Mouse (Mus musculus) cerebellum, postnatal 14 days (tissue): ENCODE data around the gene Fto.

ENCODE experiments used
- DNase-seq, 2 experiments: peaks; one replicate each; pipeline ENCODE4 v3.0.0; 2021; ENCODE audit warnings: mixed read lengths in 2 of 2

Fto gene

DNA sequence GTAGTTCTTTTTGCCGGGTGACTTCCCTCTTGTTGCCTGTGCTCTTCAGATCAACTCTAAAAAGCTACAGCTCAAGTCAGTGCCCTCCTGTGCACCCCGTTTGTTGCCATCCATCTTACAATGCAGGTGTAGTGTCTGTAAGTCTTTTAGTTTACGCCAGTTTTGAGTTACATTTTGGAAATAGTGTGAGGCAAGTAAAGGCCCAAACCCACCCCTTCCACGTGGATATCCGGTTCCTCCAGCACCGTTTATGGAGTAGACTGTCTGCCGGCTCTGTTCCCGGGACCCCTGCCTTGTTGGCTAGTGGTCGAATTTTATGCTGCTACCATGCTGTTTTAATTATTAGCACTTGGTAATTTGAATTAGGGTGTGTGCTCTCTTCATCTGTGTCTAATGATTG lies 46.2 kb downstream of the Fto start:
- DNase-seq: no peak

DNA sequence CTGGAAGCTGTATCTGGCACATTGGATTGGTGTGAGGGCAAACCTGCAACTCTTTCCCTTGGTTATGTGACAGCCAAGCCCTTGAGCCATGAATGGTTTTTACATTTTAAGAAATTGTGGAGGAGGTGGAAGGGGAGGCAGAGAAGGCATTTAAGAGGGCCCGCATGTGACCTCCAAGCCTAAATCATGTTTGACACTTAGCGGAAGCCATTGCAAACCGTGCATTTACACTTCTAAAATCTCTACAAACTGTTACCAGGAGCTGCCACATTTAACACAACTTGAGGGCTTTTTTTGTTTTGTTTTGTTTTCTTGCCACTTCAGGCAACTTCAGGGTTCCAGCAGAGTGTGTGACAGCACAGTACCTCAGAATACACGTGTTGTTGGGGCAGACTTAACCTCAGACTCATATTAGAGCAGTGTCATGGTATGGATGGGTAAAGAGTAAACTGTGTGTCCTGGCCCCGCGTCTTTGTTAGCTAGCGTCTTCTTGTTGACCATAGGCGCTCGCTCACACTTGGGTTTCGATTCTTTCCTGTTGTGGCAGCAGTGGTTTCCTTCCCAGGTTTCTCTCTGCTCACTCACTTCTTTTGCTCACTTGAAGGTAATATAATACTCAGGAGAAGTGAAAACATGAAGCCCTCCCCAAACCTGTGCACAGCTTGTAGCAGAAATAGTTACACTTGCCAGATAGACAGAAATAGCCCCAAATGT lies 47.5 kb downstream of the Fto start:
- DNase-seq: no peak

DNA sequence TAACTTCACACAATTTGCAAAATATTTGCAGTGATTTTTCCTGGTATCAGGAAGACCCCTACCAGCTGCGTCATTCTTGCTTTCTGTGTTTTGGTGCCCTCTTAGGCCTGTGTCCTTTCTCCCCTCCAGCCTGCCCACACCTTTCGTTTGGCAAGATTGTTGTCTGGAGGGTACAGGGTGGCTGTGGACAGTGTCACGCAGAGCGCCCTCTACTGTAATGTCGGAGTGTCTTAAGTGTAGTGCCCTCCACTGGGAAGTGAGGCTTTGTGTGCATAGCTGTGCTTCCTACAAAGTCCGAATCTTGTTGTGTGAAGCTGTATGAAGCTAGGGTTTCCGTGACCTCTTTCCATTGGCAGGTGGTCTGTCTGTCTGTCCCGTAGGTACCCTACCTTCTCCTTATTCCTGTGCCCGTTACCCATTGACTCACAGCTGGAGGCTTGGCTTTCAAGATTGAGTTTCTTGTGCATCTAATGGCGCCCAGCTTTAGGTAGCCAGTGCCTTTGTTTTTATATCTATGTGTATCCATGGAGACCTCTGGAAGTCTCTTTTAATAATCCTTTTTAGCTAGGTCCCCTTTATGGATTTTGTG lies 50.0 kb downstream of the Fto start:
- DNase-seq: no peak

- no peak for DNase-seq
Observed at GRCm38 (mm10) chr8:91364216-91364615, 50.9 kb downstream of the Fto start.

DNA sequence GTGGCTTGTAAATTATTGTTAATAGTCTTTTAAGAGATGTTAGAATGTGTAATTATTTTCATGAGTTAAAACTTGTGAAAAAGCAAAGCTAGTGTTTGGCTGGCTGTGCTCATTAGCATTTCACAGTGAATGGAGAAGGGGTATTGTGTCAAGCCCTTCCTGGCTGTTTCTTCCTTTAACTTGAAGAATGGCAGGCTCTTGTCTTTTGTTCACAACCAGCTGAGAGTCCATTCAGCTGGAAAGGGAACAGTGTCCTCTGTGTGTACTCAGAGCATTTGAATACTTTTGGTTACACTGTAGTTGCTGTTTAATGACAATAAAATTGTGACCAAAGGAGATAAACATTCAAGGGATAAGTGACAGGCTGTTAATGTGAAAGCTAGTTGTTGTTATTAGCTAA lies 52.5 kb downstream of the Fto start:
- DNase-seq: no peak

GRCm38 (mm10) chr8:91370899-91371298 lies 57.6 kb downstream of the Fto start:
- no peak for DNase-seq

DNA sequence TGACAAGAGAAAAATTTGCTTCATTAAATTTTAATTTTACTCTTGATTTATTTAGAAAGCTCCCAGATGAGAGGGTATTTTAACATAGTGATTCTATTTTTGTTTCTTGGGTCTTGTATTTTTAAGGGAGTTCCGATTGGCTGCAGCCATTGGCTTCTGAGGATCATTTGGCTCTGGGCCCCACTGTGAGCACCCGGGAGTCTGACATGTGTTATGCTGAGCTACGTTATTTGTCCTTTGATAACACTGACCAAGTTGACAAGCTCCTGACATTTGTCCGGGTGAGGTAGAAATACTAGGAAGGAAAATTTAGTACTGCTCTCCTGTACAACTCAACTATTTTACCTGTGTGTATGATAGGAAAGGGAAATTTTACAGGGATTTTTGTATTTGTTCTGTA lies 58.7 kb downstream of the Fto start:
- peak; percentile 49 to 62 for DNase-seq

DNA sequence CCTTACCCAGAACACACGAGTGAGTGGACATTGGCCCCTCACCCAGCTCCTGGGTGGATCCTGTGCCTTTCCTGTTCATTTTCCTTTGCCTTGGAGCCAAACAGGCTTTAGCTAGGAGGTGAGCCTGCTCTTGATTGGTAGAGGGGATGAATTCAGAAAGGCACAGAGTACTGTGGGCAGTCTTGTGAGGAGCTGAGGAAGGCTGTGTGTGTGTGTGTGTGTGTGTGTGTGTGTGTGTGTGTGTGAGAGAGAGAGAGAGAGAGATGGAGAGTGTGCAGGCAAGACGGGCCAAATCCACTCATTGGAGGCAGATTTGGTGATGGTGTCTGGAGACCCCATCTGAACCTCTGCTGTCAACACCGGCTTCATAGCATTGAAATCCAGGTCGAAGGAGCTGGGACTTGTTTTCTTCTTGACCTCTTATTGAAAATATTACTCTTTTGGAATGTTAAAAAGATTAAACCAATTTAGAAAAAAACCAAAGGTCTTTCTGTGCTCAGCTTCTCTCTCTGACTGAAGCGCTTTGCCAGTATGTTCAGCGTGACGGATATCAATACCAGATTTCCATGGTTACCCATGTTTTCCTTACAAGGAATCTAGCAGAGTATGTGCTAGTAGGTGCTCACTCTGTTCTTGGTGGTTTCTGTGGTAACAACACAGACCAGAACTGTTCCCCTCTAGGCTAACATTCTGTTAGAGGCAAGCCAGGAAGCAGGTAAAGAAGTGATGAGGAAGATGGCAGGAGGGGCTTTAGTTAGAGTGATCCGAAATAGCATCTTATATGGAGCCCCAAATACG lies 59.7 kb downstream of the Fto start:
- no peak for DNase-seq

GRCm38 (mm10) chr8:91375054-91375938 lies 62.0 kb downstream of the Fto start:
- DNase-seq: no peak

- DNase-seq: peak; percentile 33 to 50
Observed at GRCm38 (mm10) chr8:91376785-91377184, 63.5 kb downstream of the Fto start.

DNA sequence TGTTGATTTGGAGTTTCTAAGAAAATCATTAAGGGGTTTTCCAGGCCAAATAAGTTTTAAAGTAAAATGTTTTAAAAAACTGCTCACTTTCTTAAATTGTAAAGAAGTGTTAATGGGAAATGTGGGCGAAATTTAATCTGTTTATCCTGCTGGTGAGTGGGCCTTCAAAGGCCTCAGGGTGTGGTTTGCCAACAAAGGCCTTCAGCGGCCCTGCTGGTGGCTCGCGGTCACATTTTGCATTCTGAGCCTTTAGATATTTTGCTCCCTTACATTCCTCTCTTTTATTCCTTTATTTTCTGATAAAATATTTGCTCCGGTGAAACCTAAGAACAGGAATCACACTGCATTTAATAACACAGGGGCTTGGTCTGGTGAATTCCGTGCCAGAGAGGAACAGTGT lies 64.0 kb downstream of the Fto start:
- DNase-seq: no peak

DNA sequence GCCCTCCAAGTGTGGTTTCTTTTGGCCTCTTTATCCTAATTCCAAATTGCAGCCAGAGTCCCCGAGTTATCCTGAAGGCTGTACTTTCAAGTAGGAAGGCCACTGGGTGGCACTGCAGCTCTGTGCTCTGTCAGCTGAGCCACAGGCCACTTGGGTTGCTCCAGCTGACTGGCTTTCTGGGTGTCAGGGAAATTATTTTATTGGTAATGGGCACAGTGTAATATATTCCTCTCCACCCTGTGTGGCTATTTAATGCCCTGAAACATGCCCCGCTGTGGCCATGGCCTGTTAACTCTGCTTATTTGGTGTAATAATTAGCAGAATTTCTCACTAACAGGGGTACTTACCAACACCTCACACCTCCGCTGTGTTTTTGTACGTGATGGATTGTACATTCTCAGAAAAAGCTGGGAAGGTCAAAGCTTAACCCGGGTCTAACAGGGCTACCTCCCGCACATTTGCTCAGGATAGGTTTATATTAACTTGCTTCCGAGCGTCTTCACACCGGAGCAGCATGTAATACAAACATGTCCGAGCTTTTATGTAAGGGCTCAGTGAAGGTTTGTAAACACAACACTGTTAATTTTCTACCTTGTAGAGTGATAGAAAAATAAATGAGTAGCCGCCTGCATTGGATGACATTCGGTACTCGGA lies 65.6 kb downstream of the Fto start:
- peak; percentile 90 to 91 for DNase-seq

DNA sequence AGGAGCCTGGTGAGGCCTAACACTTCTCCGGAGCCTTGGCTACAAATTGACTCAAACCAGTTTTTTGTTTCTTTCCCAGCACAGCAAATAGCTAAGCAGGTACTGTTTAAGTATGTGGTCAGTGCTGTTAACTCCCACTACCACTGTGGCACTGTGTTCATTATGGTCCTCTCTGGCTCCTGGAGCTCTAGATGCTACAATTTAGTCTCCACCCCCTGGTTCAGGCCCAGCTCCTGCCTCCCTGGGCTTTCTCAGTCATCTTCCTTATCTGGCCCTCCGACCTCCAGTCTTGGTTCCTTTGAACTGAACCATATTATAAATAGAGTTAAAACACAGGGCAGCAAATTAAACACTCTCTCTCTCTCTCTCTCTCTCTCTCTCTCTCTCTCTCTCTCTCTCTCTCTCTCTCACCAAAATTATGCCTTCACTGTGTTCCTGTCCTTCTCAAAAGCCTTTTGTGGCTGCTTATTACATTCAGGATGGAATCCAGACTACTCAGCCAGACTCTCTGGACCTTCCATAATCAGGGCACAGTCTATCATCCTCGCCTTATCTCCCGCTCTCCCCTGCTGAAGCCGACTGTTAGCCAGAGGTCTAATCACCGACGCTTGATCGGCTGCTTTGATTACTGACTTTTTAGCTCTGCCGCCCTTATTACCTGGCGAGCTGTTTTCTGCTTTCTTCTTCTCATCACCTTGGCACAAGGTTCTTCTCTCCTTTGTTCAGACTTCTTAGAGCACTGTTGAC lies 67.6 kb downstream of the Fto start:
- DNase-seq: no peak

GRCm38 (mm10) chr8:91381543-91382106 lies 68.3 kb downstream of the Fto start:
- DNase-seq: no peak

DNA sequence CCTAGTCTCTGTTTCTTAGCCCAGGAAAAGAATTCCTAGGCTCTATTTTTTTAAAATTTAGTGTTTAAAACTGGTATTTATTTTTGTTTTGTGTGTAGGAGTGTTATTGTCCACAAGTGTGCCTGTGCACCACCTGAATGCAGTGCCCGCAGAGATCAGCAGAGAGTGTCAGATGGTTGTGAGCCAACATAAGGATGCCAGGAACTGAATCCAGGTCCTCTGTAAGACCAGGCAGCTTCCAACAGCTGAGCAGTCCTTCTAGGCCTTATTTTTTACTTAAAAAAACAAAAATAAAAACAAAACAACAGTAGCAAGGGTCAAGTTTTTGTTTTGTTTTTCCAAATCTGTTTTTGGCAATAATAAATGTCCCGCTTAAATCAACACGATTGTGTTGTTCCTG lies 69.9 kb downstream of the Fto start:
- DNase-seq: no peak

DNA sequence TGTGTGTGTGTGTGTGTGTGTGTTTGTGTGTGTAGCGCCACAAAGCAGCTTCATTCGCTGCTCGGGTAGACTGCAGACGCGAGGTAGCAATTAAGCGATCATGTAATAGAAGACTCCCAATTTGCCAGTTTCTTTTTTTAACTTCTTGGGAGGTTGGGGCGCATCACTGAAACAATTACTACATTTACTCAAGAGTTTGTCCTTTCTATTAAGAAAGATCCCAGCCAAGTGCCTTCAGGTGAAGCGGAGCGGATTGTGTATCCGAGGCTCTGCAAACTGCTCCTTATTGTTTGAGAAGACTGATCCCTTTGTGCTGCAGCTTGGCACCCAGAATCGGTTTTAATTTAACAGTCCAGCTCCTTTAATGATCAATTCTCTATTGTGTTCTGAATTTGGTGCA lies 70.5 kb downstream of the Fto start:
- DNase-seq: no peak

GRCm38 (mm10) chr8:91384389-91384788 lies 71.1 kb downstream of the Fto start:
- no peak for DNase-seq

DNA sequence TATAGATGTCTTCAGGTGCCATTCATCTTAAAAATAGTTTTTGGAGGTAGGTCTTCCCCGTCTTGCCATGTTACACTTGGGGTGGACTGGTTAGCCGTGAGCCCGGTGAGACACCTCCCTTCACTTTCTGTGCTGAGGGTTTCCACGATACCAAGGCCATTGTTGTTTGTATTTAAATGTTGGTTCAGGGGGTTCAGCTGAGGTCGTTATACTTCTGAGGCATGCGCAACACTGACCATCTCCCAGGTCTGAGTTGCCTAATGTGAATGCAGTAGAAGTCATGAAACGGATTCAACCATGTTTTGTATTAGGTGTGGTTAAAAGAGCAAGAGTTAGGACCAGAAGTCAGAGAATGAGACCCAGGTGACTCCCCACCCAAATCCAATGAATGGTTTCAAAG lies 72.5 kb downstream of the Fto start:
- DNase-seq: no peak

DNA sequence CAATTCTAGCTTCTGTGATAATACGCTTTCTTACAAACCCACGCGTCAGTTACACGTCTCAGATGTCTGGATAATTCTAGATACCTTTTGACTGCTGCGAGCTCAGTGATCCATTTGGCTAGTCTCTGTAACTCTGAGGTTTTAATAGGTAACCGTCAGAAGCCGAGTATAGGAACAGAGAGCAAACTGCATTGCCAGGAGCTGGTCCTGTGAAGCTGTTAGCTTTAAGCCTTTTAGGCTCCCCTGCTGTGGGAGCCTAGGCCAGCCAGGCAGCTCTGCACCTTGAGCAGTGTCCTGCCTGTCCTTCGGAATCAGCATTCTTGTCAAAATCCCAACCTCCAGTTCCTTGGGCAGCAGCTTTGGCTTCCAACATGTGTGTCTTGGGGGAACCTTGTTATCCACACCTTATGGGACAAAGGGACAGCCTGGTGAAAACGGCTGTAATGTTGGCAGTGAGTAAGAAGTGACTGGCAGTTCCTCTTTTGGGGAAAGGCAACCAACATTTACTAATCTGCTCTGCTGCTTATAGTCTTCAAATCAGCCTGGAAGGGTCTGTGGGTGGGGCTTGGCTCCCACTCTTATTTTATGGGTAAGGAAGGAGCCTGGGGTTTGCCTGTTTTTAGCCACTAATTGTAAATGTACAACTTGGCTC lies 77.2 kb downstream of the Fto start:
- no peak for DNase-seq

GRCm38 (mm10) chr8:91392261-91392660 lies 78.9 kb downstream of the Fto start:
- no peak for DNase-seq
